Mouse (Mus musculus): ENCODE measurements around the gene Mbd3.

The Mbd3 gene

GRCm38 (mm10) chr10:80423562-80423961 is 24.2 kb upstream of the Mbd3 start:
- DNase-seq (ENCODE audit: low spot score in 2 of 2): peak; percentile 78 to 81

GRCm38 (mm10) chr10:80421651-80422472 is 22.5 kb upstream of the Mbd3 start:
- DNase-seq (ENCODE audit: low spot score in 2 of 2): peak; percentile 49 to 57

- no peak for DNase-seq (ENCODE audit: low spot score in 2 of 2)
Measured at GRCm38 (mm10) chr10:80421208-80421607, 21.9 kb upstream of the Mbd3 start.

DNA sequence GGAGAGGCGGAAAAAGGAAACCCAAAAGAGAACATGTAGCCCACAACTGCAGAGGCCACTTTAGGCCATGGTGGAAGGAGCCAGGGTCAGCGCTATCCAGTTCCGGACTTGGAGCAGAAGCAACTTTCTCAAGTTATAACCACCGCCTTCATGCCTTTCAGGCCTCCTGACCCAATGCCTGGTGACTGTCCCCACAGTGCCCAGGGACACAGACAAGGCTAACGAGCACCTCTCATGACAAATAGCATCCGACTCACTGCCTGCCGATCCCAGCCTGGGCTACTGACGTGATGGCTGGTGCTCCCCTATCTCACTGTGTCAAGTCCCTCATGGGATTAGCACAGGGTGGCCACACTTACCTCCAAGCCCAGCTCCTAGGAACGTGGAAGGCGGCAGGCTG is 21.4 kb upstream of the Mbd3 start:
- DNase-seq (ENCODE audit: low spot score in 2 of 2): no peak

GRCm38 (mm10) chr10:80419419-80419818 is 20.1 kb upstream of the Mbd3 start:
- no peak for DNase-seq (ENCODE audit: low spot score in 2 of 2)

GRCm38 (mm10) chr10:80418311-80418710 is 19.0 kb upstream of the Mbd3 start:
- peak in 1 of 2 experiments; percentile 54 for DNase-seq (ENCODE audit: low spot score in 2 of 2)

DNA sequence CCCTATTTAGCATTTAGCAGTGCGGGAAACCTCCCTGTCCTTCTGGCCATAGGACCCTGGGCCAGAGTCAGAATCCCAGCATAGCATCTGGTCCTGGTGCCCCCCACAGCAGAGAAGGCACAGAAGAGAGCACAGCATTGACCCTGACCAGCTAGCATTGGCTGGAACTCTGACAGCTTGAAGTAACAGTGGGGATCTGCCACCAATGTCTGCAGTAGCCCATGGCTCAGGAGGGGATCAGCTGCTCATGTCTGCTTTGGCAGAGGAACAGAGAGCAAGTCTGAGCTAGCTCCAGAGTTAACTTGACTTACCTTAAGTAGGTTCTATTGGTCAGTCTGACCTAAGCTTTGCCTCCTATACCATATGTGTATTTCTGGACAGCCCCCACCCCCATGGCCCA is 18.5 kb upstream of the Mbd3 start:
- no peak for DNase-seq (ENCODE audit: low spot score in 2 of 2)

GRCm38 (mm10) chr10:80417371-80417770 is 18.0 kb upstream of the Mbd3 start:
- no peak for DNase-seq (ENCODE audit: low spot score in 2 of 2)

- DNase-seq (ENCODE audit: low spot score in 2 of 2): no peak
Measured at GRCm38 (mm10) chr10:80415566-80415965, 16.2 kb upstream of the Mbd3 start.

DNA sequence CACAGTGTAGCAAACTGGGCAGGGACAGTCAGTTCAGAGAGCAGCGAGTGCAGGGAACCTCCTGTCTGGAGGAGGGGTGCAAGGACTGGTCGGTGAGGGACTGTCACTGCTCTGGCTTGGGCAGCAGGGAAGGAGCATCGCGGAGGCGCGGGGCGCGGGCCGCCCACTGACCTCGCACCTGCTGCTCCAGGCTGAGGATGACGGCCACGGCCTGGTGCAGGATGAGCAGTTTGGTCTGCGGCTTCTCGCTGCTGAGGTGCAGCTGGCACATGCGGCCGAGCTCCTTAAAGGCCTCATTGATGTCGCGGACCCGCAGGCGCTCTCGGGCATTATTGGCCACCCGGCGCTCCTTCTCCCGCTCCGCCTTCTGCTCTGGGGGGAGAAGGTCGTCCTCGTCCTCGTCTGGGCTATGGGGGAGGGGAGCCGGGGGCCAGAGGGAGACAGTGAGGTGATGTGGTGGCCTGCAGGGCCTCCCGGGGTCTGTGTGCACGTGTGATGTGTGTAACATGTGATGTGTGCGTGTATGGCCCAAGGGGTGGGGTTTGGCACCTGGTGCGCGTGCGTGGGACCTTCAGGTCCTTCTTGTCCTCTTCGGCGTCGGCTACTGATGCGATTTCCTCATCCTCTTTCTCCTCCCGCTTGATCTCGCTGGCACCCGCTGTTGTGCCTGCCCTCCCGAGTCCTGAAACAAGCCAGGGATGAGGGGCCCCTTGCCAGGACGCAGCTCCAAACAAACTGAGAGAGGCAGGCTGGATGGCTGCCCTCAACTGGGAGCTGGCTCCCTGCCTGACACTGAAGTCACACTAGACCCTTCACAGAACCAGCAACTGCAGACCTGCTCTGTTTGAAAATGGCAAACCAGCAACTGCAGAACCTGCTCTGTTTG is 13.5 kb upstream of the Mbd3 start:
- DNase-seq (ENCODE audit: low spot score in 2 of 2): no peak

GRCm38 (mm10) chr10:80407924-80408323 is 8.6 kb upstream of the Mbd3 start:
- DNase-seq (ENCODE audit: low spot score in 2 of 2): no peak

DNA sequence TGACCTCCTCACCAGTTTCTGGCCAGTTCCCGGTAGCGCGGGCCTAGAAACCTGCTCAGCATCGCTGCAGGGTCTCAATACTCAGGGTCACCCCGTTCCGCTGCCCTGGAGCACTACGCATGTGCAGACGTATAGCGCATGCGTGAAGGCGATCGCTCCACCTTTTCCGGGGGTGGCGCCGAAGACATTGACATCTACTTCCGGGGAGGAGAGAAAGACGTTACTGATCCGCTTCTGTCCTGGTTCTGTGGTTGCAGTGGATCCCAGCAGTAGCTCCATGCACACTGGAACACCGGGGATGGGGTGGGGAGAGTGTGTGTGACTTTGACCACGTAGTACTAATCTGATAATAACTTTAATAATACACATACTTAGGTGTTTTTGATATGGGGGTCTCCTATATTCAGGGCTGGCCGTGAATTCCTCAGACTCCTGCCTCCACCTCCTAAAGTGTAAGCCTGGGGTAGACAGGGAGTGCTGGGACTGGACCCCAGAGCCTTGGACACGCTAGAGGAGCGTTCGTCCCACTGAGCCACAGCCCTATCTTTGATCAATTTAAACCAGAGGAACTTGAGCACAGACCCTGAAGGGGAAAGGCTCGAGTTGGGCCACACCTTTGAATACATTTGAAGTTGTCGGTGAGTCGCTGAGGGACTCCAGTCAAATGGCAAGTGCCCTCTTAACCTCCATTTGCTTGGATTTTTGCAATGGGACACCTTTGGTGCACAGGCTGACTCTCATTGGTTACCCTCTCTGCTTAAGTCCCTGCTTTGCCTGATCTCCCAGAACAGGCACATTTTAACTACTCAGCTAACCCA is 7.5 kb upstream of the Mbd3 start, which contains the start of gene Uqcr11:
Gene Uqcr11, minus strand, starts transcription at position 147 of the 818 bp plus-strand sequence.
- peak; percentile 81 to 87 for DNase-seq (ENCODE audit: low spot score in 2 of 2)

- DNase-seq (ENCODE audit: low spot score in 2 of 2): no peak
Measured at GRCm38 (mm10) chr10:80405481-80406173, 6.3 kb upstream of the Mbd3 start.

- no peak for DNase-seq (ENCODE audit: low spot score in 2 of 2)
Measured at GRCm38 (mm10) chr10:80403044-80403692, 3.8 kb upstream of the Mbd3 start.

- no peak for DNase-seq (ENCODE audit: low spot score in 2 of 2)
Measured at GRCm38 (mm10) chr10:80400704-80401161, 1.4 kb upstream of the Mbd3 start.

DNA sequence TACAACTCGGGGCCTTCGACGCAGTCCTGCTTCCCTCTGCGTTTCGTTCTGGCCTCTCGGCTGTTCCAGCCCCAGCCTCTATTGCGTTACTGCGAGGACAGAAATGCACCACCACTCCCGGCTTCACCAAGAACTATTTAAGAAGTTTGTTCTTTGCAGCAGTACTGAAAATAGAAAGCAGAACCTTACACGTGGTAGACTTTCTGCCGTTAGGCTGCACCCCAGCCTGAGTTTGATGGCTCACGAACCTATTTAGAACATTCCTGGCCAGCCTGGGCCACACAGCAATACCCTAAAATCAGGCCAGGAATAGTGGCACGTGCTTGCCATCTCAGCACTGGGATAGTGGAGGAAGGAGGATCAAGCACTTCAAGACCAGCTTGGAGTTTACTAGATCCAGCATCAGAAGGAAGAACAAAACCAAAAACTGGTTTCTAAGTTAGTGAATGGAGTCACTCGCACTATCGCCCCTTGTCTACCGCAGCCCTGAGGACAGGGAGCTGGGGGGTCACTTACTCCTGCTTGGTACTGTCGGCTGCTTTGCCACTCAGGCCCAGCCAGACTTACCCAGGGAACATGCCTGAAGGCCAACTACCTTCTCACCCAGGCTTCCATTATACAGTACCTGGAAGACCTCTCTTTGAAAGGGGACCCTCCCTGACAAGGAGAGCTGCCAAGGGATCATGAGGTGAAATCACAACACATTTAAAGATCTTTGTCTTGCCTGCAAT is 788 bp upstream of the Mbd3 start:
- no peak for DNase-seq (ENCODE audit: low spot score in 2 of 2)

GRCm38 (mm10) chr10:80398719-80399190 is 595 bp downstream of the Mbd3 start:
- DNase-seq (ENCODE audit: low spot score in 2 of 2): peak; percentile 97 to 98

DNA sequence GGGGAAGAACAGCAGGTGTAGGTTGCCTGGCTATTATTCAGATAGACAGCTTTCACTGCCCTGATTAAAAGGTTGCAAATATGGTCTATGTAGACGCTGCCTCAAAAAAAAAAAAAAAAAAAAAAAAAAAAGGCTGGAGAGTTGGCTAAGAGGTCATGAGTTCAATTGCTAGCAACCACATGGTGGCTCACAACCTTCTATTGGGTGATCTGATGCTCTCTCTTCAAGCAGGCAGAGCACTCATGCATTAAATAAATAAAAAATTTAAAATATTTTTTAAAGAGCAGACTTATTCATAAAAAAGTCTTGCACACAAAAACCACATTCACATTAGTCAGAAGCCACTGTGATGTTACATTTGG is 1.2 kb downstream of the Mbd3 start:
- no peak for DNase-seq (ENCODE audit: low spot score in 2 of 2)

DNA sequence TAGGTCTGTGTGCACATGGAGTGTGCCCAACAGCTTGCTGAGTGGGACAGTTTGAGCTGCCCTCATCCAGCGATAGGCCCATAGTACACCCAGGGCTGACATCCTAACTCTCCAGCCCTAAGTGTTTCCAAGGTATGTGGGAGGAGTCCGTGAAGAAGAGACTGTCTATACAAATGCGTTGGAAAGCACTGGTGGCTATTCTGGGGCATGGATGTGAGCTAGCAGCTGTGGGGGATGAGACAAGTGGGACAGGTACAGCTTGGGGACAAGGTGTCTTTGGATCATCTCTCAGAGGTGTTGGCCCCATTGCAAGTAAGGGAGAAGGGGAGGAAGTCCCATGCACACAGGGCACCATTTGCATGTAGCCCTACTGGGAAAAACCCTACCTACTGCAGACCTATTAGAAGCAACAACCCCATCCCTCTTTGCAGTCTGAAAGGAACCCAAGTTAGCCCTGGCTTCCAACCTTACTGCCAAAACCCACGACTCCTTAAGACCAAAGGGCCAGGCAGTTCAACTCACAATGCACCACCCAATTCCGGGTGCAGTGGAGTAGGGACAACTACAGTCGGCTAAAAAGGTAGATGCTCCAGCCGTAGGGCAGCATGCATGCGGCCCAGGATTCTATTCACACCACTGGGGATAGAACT is 1.7 kb downstream of the Mbd3 start:
- DNase-seq (ENCODE audit: low spot score in 2 of 2): no peak

Data from spleen, postnatal 14 days (tissue).